Mouse (Mus musculus) retina, embryonic 14.5 days (tissue): ENCODE measurements around the gene Atp13a4.

ENCODE experiments used
- DNase-seq: peaks from one replicate; pipeline ENCODE4 v3.0.0-alpha.2; 2015; ENCODE audit warnings: low spot score

Gene Atp13a4

GRCm38 (mm10) chr16:29480396-29480795, 64.3 kb downstream of the Atp13a4 start:
- DNase-seq, result no peak

- DNase-seq, result no peak
These were observed 80.9 kb downstream of the Atp13a4 start for GRCm38 (mm10) chr16:29463798-29464197.

GRCm38 (mm10) chr16:29459331-29459730, 85.3 kb downstream of the Atp13a4 start:
- DNase-seq, result peak; percentile 58

- no peak for DNase-seq
These were observed 87.8 kb downstream of the Atp13a4 start for GRCm38 (mm10) chr16:29456851-29457250.

- DNase-seq, result no peak
These were observed 91.4 kb downstream of the Atp13a4 start for GRCm38 (mm10) chr16:29453282-29453681.

GRCm38 (mm10) chr16:29451706-29452105, 93.0 kb downstream of the Atp13a4 start:
- peak; percentile 75 for DNase-seq

- DNase-seq, result no peak
These were observed 102.5 kb downstream of the Atp13a4 start for GRCm38 (mm10) chr16:29442126-29442525.

- no peak for DNase-seq
These were observed 103.2 kb downstream of the Atp13a4 start for GRCm38 (mm10) chr16:29441405-29441985.

GRCm38 (mm10) chr16:29438045-29438444, 106.6 kb downstream of the Atp13a4 start:
- no peak for DNase-seq

- no peak for DNase-seq
These were observed 108.9 kb downstream of the Atp13a4 start for GRCm38 (mm10) chr16:29435746-29436145.

GRCm38 (mm10) chr16:29434712-29435111, 110.0 kb downstream of the Atp13a4 start:
- peak; percentile 73 for DNase-seq

- DNase-seq, result no peak
These were observed 129.8 kb downstream of the Atp13a4 start for GRCm38 (mm10) chr16:29414822-29415221.

GRCm38 (mm10) chr16:29407319-29407718, 137.3 kb downstream of the Atp13a4 start:
- no peak for DNase-seq

- no peak for DNase-seq
These were observed 145.6 kb downstream of the Atp13a4 start for GRCm38 (mm10) chr16:29399079-29399478.

- DNase-seq, result peak; percentile 71
These were observed 159.9 kb downstream of the Atp13a4 start for GRCm38 (mm10) chr16:29384781-29385180.

- DNase-seq, result no peak
These were observed 166.2 kb downstream of the Atp13a4 start, which contains the start of gene Atp13a5 for GRCm38 (mm10) chr16:29378458-29378857. Gene Atp13a5, minus strand, starts transcription at chr16:29378732.

- no peak for DNase-seq
These were observed 170.0 kb downstream of the Atp13a4 start for GRCm38 (mm10) chr16:29374636-29375035.
